Mouse (Mus musculus) stomach, postnatal 0 days (tissue): Measurements from ENCODE around the gene Batf2. TPM values are rescaled to one million over a fixed set of nuclear protein-coding genes. Genes with fewer than 3 reads are reported as not detected.
A peak's percentile ranks its signal among the peaks of the same experiment; 100 is the strongest.

ENCODE experiments used
- ATAC-seq: fragments of 200-750 bp; cut with Nextera tagmentation; 2 replicates; pipeline ENCODE4 v1.8.0; 2017; ENCODE audit not compliant: low FRiP score, low TSS enrichment
- DNase-seq: peaks from one replicate; pipeline ENCODE4 v3.0.0-alpha.2; 2016; ENCODE audit warnings: low spot score
- H3K27ac ChIP-seq: fragments of 300-500 bp; sonication (generic); replicated peaks from 2 replicates; pipeline ENCODE4 v1.5.1; 2014; ENCODE audit warnings: mild to moderate bottlenecking, control low read depth
- H3K27me3 ChIP-seq: fragments of 300-500 bp; sonication (generic); 2 replicates; pipeline ENCODE4 v1.6.1; 2014; ENCODE audit warnings: low read length; ENCODE audit not compliant: control insufficient read depth, insufficient read depth
- H3K36me3 ChIP-seq: fragments of 300-500 bp; sonication (generic); 2 replicates; pipeline ENCODE4 v1.6.1; 2014; ENCODE audit warnings: low read length, mixed read lengths; ENCODE audit not compliant: control insufficient read depth, insufficient read depth
- H3K4me1 ChIP-seq: fragments of 300-500 bp; sonication (generic); replicated peaks from 2 replicates; pipeline ENCODE4 v1.6.1; 2014; ENCODE audit warnings: antibody characterized with exemption; ENCODE audit not compliant: control insufficient read depth, insufficient read depth
- H3K4me2 ChIP-seq: fragments of 300-500 bp; sonication (generic); replicated peaks from 2 replicates; pipeline ENCODE4 v1.6.1; 2014; ENCODE audit warnings: low read depth, mild to moderate bottlenecking, control low read depth, moderate library complexity
- H3K4me3 ChIP-seq: fragments of 300-500 bp; sonication (generic); 2 replicates; pipeline ENCODE4 v1.5.1; 2014; ENCODE audit warnings: low read depth, low read length, control low read depth
- H3K9ac ChIP-seq: fragments of 300-500 bp; sonication (generic); 2 replicates; pipeline ENCODE4 v1.6.1; 2014; ENCODE audit warnings: mild to moderate bottlenecking, low read length, control low read depth, mixed read lengths
- H3K9me3 ChIP-seq: fragments of 300-500 bp; sonication (generic); 2 replicates; pipeline ENCODE4 v1.6.1; 2016; ENCODE audit warnings: low read length; ENCODE audit not compliant: control insufficient read depth
- CTCF ChIP-seq: IDR thresholded peaks from 2 replicates; pipeline ENCODE4 v1.5.1; 2016; ENCODE audit warnings: antibody characterized with exemption, low read depth, mild to moderate bottlenecking, moderate library complexity
- EP300 ChIP-seq: optimal IDR thresholded peaks from 2 replicates; pipeline ENCODE3; 2016; ENCODE audit warnings: antibody characterized with exemption
- WGBS: fragments of 180-500 bp; shearing (Covaris S2); extraction: QIAGEN DNeasy Blood & Tissue Kit; methylation state at CpG from one replicate; pipeline ENCODE4 v1.1.7; 2014; 5-methylcytosine and 5-hydroxymethylcytosine counted together
- polyA plus RNA-seq: library from polyadenylated mRNA; unstranded; fragments of >200 nt; fragmentation: Nextera tagmentation; extraction: Ambion mirVana; gene quantifications from 2 replicates; pipeline ENCODE4 v1.2.1, GENCODE M21; 2015

Gene Batf2
- polyA plus RNA-seq, 1 experiment from 2014 or later = 0.49 TPM

GRCm38 (mm10) chr19:6182534-6182933, 41.8 kb downstream of the Batf2 start:
- Histone ChIP-seq H3K9ac (no peak overlapping the region), H3K4me3 (no peak overlapping the region), H3K36me3 (no peaks in the 10 kb centered on the region), H3K4me2 (no peak overlapping the region), H3K9me3 (no peaks in the 10 kb centered on the region), H3K4me1 (no peaks in the 10 kb centered on the region), H3K27me3 (no peaks in the 10 kb centered on the region), H3K27ac (no peak overlapping the region)
- ATAC-seq (peak; percentile 67; the same call in 1 of the 2 replicates), DNase-seq (peak; percentile 52)
- no peak for TF ChIP-seq CTCF
- TF ChIP-seq EP300 = no peak
- WGBS = 22% methylated on average over 3 of the region's 3 CpGs

- H3K9me3 ChIP-seq = no peaks in the 10 kb centered on the region
- TF ChIP-seq EP300 = no peak
- H3K4me3 ChIP-seq = no peak within 1 kb of the TSS
- no peak within 1 kb of the TSS for H3K9ac ChIP-seq
- H3K27me3 ChIP-seq = no peaks in the 10 kb centered on the region
- no peaks in the 10 kb centered on the region for H3K4me1 ChIP-seq
- 82% methylated on average over 23 of the region's 23 CpGs for WGBS
- ATAC-seq (no peak), DNase-seq (no peak)
- no peak within 1 kb of the TSS for H3K27ac ChIP-seq
- no peaks in the 10 kb centered on the region for H3K36me3 ChIP-seq
- no peak within 1 kb of the TSS for H3K4me2 ChIP-seq
These were observed 43.3 kb downstream of the Batf2 start, which contains the start of gene Majin for GRCm38 (mm10) chr19:6184131-6184530. Gene Majin, plus strand, starts transcription at chr19:6184388.

GRCm38 (mm10) chr19:6204265-6204664, 63.5 kb downstream of the Batf2 start:
- H3K27me3 ChIP-seq = no peaks in the 10 kb centered on the region
- H3K4me1 ChIP-seq = no peaks in the 10 kb centered on the region
- H3K9me3 ChIP-seq = no peaks in the 10 kb centered on the region
- peak; percentile 75; the same call in 1 of the 2 replicates for ATAC-seq
- no peak overlapping the region for H3K27ac ChIP-seq
- H3K9ac ChIP-seq = no peak overlapping the region
- TF ChIP-seq CTCF (no peak), EP300 (no peak)
- no peaks in the 10 kb centered on the region for H3K36me3 ChIP-seq
- no peak overlapping the region for H3K4me2 ChIP-seq
- no peak overlapping the region for H3K4me3 ChIP-seq
- peak; percentile 41 for DNase-seq
- WGBS = 67% methylated on average over 2 of the region's 2 CpGs

- H3K27ac ChIP-seq = no peak overlapping the region
- no peaks in the 10 kb centered on the region for H3K27me3 ChIP-seq
- H3K36me3 ChIP-seq = no peaks in the 10 kb centered on the region
- ATAC-seq (no peak), DNase-seq (no peak)
- 55% methylated on average over 5 of the region's 5 CpGs for WGBS
- H3K9me3 ChIP-seq = no peaks in the 10 kb centered on the region
- H3K9ac ChIP-seq = no peak overlapping the region
- H3K4me2 ChIP-seq = no peak overlapping the region
- TF ChIP-seq EP300 = no peak
- no peak for TF ChIP-seq CTCF
- H3K4me3 ChIP-seq = no peak overlapping the region
- H3K4me1 ChIP-seq = no peaks in the 10 kb centered on the region
These were observed 65.9 kb downstream of the Batf2 start for GRCm38 (mm10) chr19:6206716-6207115.

GRCm38 (mm10) chr19:6216046-6216705, 75.4 kb downstream of the Batf2 start:
- 48% methylated on average over 6 of the region's 6 CpGs for WGBS

GRCm38 (mm10) chr19:6218606-6219005, 77.8 kb downstream of the Batf2 start:
- no peak overlapping the region for H3K27ac ChIP-seq
- H3K36me3 ChIP-seq = no peaks in the 10 kb centered on the region
- H3K9ac ChIP-seq = no peak overlapping the region
- H3K4me2 ChIP-seq = no peak overlapping the region
- TF ChIP-seq EP300 (no peak), CTCF (no peak)
- 58% methylated on average over 6 of the region's 6 CpGs for WGBS
- H3K9me3 ChIP-seq = no peaks in the 10 kb centered on the region
- DNase-seq = no peak
- ATAC-seq = no peak
- no peaks in the 10 kb centered on the region for H3K27me3 ChIP-seq
- no peaks in the 10 kb centered on the region for H3K4me1 ChIP-seq
- H3K4me3 ChIP-seq = no peak overlapping the region

More at GRCm38 (mm10) chr19:6216046-6216705, 75.4 kb downstream of the Batf2 start:
- TF ChIP-seq CTCF = no peak
- TF ChIP-seq EP300 = no peak
- Histone ChIP-seq H3K4me3 (no peak overlapping the region), H3K9me3 (no peaks in the 10 kb centered on the region), H3K36me3 (no peaks in the 10 kb centered on the region), H3K4me2 (no peak overlapping the region), H3K27ac (no peak overlapping the region), H3K9ac (no peak overlapping the region), H3K4me1 (no peaks in the 10 kb centered on the region), H3K27me3 (no peaks in the 10 kb centered on the region)
- no peak for DNase-seq
- ATAC-seq = no peak

Other genes starting within 250 kb of the Batf2 start
- gene Tigd3, start 246.8 kb upstream of the Batf2 start, polyA plus RNA-seq = 0.77 and 1.0 TPM in 2 replicates
- gene Dpf2, start 228.0 kb upstream of the Batf2 start, polyA plus RNA-seq = 47.0 and 54.9 TPM in 2 replicates
- gene Cdc42ep2, start 216.2 kb upstream of the Batf2 start, polyA plus RNA-seq = 7.9 and 8.1 TPM in 2 replicates
- 20.4 and 21.2 TPM in 2 replicates for gene Pola2, start 176.8 kb upstream of the Batf2 start, polyA plus RNA-seq
- not detected in 2 replicates for gene Slc22a20, start 154.8 kb upstream of the Batf2 start, polyA plus RNA-seq
- gene Capn1, start 125.1 kb upstream of the Batf2 start, polyA plus RNA-seq = 21.2 and 21.4 TPM in 2 replicates
- gene Syvn1, start 94.4 kb upstream of the Batf2 start, polyA plus RNA-seq = 18.5 and 21.1 TPM in 2 replicates
- 35.0 and 36.6 TPM in 2 replicates for gene Mrpl49, start 83.2 kb upstream of the Batf2 start, polyA plus RNA-seq
- gene Fau, start 83.1 kb upstream of the Batf2 start, polyA plus RNA-seq = 818 and 857 TPM in 2 replicates
- 31.8 and 33.2 TPM in 2 replicates for gene Znhit2, start 79.8 kb upstream of the Batf2 start, polyA plus RNA-seq
- 17.9 and 19.7 TPM in 2 replicates for gene Tm7sf2, start 72.6 kb upstream of the Batf2 start, polyA plus RNA-seq
- 43.2 and 48.9 TPM in 2 replicates for gene Vps51, start 63.8 kb upstream of the Batf2 start, polyA plus RNA-seq
- not detected in 2 replicates for gene Tmem262, start 61.0 kb upstream of the Batf2 start, polyA plus RNA-seq
- gene Gm28374, start 58.7 kb upstream of the Batf2 start, polyA plus RNA-seq = 0.52 and 1.0 TPM in 2 replicates
- 58.4 and 62.5 TPM in 2 replicates for gene Zfpl1, start 56.0 kb upstream of the Batf2 start, polyA plus RNA-seq
- gene Cdca5, start 56.0 kb upstream of the Batf2 start, polyA plus RNA-seq = 7.9 and 8.1 TPM in 2 replicates
- gene AC131692.1, start 46.6 kb upstream of the Batf2 start, polyA plus RNA-seq = not detected in 2 replicates
- 0.05 and 0.07 TPM in 2 replicates for gene Naaladl1, start 35.2 kb upstream of the Batf2 start, polyA plus RNA-seq
- gene Sac3d1, start 22.3 kb upstream of the Batf2 start, polyA plus RNA-seq = 26.8 and 29.4 TPM in 2 replicates
- gene Snx15, start 12.7 kb upstream of the Batf2 start, polyA plus RNA-seq = 24.7 and 25.0 TPM in 2 replicates
- 74.0 and 77.2 TPM in 2 replicates for gene Arl2, start 565 bp downstream of the Batf2 start, polyA plus RNA-seq
- 0.11 TPM in 1 of 2 replicates, not detected in the other for gene Majin, start 43.4 kb downstream of the Batf2 start, polyA plus RNA-seq
- gene Gpha2, start 85.4 kb downstream of the Batf2 start, polyA plus RNA-seq = 0.17 and 0.46 TPM in 2 replicates
- gene Ppp2r5b, start 94.9 kb downstream of the Batf2 start, polyA plus RNA-seq = 14.7 and 15.0 TPM in 2 replicates
- gene Atg2a, start 100.7 kb downstream of the Batf2 start, polyA plus RNA-seq = 4.8 and 6.0 TPM in 2 replicates
- gene Ehd1, start 135.7 kb downstream of the Batf2 start, polyA plus RNA-seq = 62.0 and 63.8 TPM in 2 replicates
- gene Cdc42bpg, start 165.5 kb downstream of the Batf2 start, polyA plus RNA-seq = 1.3 and 1.9 TPM in 2 replicates
- gene Men1, start 194.0 kb downstream of the Batf2 start, polyA plus RNA-seq = 27.1 and 27.9 TPM in 2 replicates
- gene Map4k2, start 200.2 kb downstream of the Batf2 start, polyA plus RNA-seq = 5.2 and 5.7 TPM in 2 replicates
- gene Sf1, start 222.7 kb downstream of the Batf2 start, polyA plus RNA-seq = 42.3 and 52.0 TPM in 2 replicates
- gene Pygm, start 243.4 kb downstream of the Batf2 start, polyA plus RNA-seq = 8.0 and 10.5 TPM in 2 replicates